Mouse (Mus musculus) layer of hippocampus, adult 18-20 months (tissue): ENCODE measurements around the gene Pik3r3. TPM values are rescaled to one million over a fixed set of nuclear protein-coding genes. Genes with fewer than 3 reads are reported as not detected.

Experiments
- total RNA-seq, 2 experiments: library from RNA; stranded (reverse); gene quantifications; 2 replicates each; pipeline ENCODE4 v1.2.3; 2021

Gene Pik3r3
- total RNA-seq, 2 experiments from 2014 or later = 31.3 to 34.3 TPM

Other genes starting within 250 kb of the Pik3r3 start
- gene Faah, start 203.7 kb upstream of the Pik3r3 start, total RNA-seq = 100 to 1,000 TPM; 136 to 145 TPM
- gene Nsun4, start 167.7 kb upstream of the Pik3r3 start, total RNA-seq = 1 to 10 TPM; 9.6 TPM
- gene Uqcrh, start 146.5 kb upstream of the Pik3r3 start, total RNA-seq = 100 to 1,000 TPM; 395 to 403 TPM
- 10 to 100 TPM; 46.2 to 50.1 TPM for gene Lrrc41, start 146.3 kb upstream of the Pik3r3 start, total RNA-seq
- under 1 TPM; 0.33 to 0.35 TPM for gene Rad54l, start 97.9 kb upstream of the Pik3r3 start, total RNA-seq
- 10 to 100 TPM; 67.5 to 68.1 TPM for gene Pomgnt1, start 97.8 kb upstream of the Pik3r3 start, total RNA-seq
- 10 to 100 TPM; 22.9 to 24.6 TPM for gene Lurap1, start 70.3 kb upstream of the Pik3r3 start, total RNA-seq
- not detected for gene Tspan1, start 54.0 kb upstream of the Pik3r3 start, total RNA-seq
- gene 1700042G07Rik, start 48.2 kb upstream of the Pik3r3 start, total RNA-seq = not detected
- gene Gm49337, start 48.2 kb upstream of the Pik3r3 start, total RNA-seq = 1 to 10 TPM; 1.5 to 3.6 TPM
- gene Mast2, start 242.6 kb downstream of the Pik3r3 start, total RNA-seq = 10 to 100 TPM; 94.1 to 97.6 TPM